Mouse (Mus musculus): ENCODE results near the gene Rxrg. TPM values are rescaled to one million over a fixed set of nuclear protein-coding genes. Genes with fewer than 3 reads are reported as not detected.

Rxrg gene
- 10 to 100 TPM; 62.7 to 85.3 (median 66.2) TPM for total RNA-seq (2022)

DNA sequence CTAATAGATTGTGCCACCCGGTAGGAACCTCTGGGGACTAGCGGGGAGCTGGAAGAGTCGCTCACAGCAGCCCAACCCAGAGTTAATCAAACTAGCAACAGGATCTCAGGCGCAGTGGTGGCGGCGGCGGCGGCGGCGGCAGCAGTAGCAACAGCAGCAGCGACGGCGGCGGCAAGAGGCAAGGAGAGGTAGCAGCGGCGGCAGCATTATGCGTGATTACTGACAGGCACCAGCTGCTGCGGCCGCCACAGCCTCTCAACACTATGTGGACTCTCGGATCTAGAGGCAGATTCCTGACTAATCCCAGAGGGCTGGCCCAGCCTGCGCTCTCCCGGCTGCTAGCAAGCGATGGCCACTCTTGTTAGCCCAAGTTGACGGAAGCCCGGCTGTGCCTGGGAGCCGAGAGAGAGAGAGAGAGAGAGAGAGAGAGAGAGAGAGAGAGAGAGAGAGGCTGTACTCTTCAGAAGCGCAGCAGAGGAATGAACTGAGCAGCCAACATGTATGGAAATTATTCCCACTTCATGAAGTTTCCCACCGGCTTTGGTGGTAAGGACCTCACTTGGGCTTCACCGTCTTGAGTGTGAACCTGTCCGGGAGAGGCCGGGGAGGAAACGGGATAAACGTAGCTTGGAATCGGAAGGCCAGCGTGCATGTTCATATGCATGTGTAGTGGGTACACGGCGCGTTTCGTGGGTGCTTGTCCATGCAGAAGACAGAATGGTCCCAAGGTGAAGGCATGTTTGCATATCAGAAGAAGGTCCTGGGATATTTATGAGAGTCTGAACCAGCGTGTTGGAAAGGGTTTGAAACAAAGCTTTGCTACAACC lies at the start of gene Rxrg:
Gene Rxrg, plus strand, starts transcription at position 130 of the 827 bp plus-strand sequence.
- DNase-seq (ENCODE audit: low spot score): peak; percentile 13

DNA sequence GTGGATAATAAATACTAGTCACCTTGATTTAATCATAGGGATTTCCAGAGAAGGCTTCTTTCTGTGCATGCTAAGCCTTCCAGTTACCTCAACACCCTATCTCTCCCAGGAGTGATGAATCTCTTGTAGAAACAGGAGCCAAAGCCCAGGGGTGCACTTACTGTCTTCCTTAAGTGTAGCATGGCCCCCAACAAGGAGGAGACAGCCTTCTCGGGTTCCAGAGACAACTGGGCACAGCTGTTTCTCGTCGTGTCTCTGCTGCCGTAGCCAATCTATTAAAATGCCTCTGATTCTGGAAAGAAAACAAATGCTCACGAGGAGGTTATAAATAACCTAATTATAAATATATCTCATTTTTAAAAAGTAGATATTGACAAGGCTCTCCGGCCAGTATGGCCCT lies 48.9 kb upstream of the Rxrg start:
- DNase-seq (ENCODE audit: low spot score): no peak

DNA sequence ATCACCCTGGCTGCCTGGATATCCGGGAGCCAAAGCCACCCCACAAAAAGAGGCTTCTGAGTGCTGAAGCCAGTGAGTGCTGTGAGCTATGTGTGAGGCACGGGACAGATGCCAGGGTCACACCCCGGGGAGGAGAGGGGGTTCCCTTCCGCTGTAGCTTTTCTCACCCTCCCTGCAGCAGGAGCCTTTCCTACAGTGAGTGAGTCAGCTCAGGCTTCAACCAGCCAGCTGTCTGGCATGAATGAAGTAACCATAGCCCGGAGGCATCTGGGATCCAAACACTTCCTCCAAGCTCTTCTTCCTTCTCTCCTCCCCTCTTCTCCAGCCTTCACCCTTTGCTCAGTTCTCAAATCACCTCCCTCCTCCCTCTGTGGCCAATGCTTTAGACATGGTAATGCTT lies 46.6 kb upstream of the Rxrg start:
- no peak for DNase-seq (ENCODE audit: low spot score)

- DNase-seq (ENCODE audit: low spot score): no peak
Observed at GRCm38 (mm10) chr1:167553959-167554526, 44.1 kb upstream of the Rxrg start.

GRCm38 (mm10) chr1:167566571-167566970 lies 31.6 kb upstream of the Rxrg start:
- no peak for DNase-seq (ENCODE audit: low spot score)

- no peak for DNase-seq (ENCODE audit: low spot score)
Observed at GRCm38 (mm10) chr1:167579131-167579530, 19.1 kb upstream of the Rxrg start.

DNA sequence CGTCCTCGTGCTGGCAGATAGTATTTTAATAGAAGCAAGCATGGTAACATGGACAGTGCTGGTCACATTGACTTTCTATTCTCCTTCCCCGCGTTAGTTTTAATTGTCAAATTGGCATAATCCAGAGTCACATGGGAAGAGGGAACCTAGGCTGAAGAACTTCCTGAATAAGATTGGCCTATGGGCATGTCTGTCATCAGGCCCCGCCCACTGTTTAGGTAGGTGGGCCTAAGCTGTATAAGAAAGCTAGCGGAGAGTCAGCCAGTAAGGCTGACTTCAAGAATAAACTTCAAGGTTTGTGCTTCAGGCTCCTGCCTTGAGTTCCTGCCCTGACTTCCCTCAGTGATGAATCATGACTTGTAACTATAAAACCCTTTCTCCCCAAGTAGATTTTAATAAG lies 15.0 kb upstream of the Rxrg start:
- no peak for DNase-seq (ENCODE audit: low spot score)

- DNase-seq (ENCODE audit: low spot score): no peak
Observed at GRCm38 (mm10) chr1:167583888-167584287, 14.3 kb upstream of the Rxrg start.

DNA sequence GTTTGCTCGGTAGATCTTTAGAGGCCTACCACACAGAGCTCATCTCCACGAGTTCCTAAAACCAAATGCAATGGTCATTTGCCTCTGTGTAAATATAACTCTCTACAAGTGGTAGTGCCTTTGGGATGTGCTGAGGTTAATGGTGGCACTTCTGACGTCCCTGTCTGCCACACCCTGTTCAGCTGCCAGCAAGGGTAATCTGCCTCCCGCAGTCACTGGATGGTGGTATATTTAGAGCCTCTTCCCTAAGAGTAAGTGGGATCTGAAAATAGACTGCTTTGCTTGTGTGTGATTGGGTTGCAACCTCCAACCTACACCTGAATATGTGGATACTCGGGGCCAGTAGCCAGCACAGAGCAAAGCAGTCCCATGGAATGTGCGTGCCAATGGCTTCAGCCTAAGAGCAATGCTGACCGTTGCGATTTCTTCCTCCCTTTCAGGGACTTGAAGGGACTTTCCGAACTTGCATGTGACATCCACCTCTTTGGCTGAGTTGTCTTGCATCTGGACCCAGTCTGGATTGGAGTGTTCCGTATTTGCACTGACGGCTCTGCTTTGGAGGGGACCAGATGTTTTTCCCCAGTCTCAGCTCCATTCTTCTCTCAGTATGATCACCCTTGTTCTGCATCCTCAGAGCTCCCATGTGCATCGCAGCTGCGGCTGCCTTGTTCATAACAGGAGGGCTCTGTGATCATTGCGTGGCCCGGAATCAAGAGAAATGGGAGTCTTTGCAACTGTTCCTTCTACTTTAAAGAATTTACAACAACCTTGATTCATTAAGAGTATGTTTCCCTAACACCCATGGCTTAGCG lies 9.2 kb upstream of the Rxrg start:
- DNase-seq (ENCODE audit: low spot score): peak; percentile 7

- DNase-seq (ENCODE audit: low spot score): no peak
Observed at GRCm38 (mm10) chr1:167592175-167592574, 6.0 kb upstream of the Rxrg start.

GRCm38 (mm10) chr1:167599211-167599735 lies 1.1 kb downstream of the Rxrg start:
- no peak for DNase-seq (ENCODE audit: low spot score)

DNA sequence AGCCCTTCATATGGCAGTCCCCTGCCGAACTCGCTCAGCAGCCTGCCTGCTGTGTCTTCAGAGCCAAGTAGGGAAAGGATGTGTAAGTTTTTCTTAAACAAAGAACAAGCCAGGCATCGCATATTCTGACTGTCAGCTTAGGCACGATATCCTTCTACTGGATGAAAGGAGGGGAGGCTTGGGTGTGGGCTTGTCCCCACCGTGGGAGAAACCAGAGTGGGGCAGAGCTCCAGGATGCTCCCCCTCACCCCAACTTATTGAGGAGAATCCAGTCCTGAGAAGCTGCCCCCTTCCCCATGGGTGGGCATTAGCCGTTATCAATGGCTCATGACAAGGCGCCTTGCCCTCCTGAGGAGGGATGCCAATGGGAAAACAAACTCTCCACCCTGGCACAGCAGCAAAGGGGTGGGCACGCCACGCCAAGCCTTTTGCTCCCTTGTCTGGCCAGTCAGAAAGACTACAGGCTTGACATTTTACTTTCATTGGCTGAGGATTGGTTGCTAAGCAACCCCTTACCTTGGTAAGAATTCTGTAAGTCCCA lies 10.1 kb downstream of the Rxrg start:
- no peak for DNase-seq (ENCODE audit: low spot score)

DNA sequence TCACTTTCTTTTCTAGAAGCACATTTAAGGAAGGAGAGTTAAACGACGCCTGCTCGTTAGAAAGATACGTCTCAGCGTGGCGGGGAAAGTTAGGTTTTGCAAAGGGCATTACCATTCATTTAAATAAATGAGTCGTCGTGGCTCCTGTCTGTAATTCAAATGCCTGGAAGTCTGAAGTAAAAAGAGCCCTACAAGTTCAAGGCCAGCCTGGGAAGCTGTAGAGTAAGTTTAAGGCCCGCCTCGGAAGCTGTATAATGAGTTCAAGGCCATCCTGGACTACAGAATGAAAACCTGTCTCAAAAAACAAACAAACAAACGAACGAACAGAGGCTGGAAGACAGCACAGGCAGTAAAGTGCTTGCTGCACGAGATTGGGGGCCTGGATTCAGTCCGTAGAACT lies 18.9 kb downstream of the Rxrg start:
- no peak for DNase-seq (ENCODE audit: low spot score)

DNA sequence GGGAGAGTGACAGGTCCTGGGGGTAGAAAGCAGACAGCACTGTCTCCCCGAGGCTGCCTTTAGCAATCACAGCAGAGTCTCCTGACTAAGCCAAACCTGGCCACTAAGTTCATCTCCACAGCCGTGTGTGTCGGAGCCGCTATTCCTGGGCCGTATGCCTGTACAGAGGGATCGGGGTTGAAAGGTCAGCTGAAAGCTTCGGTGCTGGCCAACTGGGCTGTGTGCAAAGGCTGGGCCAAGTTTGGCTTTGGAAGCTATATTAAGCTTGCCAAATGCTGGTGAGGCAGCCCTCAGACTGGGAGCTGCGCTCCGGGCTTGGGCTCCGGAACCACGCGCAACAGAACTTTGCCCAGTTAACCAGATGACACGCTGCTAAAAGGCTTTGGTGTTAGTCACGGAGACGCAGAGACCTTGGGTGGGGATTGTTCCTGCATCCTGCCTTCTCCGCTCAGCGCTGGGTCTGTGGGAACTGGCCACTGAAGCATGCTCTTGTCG lies 19.9 kb downstream of the Rxrg start:
- DNase-seq (ENCODE audit: low spot score): peak; percentile 67

DNA sequence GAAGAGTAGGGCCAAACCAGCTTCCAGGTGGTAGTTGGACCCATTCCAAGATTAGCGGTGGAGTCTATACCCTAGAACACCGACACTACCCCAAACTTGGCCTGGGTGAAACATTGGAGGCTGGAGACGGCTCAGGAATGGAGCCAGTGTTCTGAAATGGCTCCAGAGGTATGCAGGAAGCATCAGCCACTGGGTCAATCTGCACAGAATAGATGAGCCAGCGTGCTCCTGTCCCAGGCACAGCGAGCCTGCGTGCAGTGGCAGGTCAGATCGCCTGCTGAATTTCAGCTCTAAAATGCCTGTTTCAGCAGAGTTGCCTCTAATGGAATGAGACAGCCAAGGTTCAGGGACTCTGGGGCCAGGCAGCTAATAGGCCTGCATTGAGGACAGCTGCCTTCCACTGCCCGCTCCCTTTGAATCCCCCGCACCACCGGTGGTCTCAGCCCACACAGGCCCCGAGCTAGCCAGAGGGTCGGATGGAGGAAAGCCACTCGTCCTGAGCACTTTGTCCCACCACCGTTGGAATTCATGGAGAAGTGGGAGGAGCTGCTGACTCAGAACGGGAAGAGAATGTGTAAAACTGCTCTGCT lies 22.1 kb downstream of the Rxrg start:
- no peak for DNase-seq (ENCODE audit: low spot score)

DNA sequence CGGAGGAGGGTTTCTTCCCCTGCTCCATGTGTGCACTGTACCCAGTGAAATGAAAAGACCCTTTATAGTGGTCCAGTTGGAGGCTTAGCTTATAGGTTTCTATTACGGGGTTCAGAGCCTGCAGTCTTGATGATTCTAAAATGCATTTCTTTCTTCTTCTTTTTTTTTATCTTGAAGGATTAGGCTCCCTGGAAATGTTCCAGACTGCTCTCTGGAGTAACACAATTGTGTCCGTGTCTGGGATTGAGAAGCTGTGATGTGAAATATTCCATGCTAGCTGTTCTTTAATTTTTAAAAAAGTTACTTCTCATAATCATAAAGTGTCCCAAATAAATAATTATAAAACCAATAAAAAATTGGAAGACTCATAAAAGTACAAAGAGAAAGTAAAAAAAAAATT lies 26.9 kb downstream of the Rxrg start:
- no peak for DNase-seq (ENCODE audit: low spot score)

DNA sequence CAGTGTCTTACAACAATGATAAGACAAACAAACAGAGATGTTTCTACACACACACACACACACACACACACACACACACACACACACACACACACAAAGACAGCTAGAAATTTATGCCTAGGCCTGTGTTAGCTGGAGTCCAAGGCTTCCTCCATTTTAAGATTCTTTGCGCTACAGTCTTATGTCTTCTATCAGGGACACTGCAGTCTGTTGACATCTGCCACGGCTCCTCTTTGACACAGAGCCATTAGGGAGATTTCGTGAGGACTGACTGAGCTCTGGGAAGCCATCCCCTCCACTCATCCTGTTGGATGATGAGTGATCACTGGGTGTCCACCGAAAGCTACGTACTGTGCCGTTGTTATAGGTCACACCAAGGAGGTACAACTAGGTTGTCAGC lies 33.6 kb downstream of the Rxrg start:
- no peak for DNase-seq (ENCODE audit: low spot score)

- no peak for DNase-seq (ENCODE audit: low spot score)
Observed at GRCm38 (mm10) chr1:167635702-167636101, 37.5 kb downstream of the Rxrg start.

DNA sequence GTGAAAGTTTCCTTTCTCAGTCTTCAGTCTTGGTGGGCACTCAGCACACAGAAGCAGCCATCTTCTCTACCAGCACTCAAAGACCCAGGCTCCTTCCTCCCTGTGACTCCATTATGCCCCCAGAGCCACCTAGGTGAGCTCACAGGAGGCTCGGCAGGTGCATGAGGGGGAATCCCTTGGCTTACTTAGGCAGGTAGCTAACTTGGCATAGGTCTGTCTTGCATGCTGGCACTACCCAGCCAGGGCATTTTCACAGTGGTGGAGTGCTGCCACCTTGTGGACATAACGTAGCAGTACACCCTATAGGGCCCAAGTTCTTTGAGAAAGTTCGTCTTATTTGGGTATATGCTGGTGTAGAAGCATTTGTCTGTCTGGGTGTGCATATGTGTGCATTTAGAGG lies 38.8 kb downstream of the Rxrg start:
- peak; percentile 54 for DNase-seq (ENCODE audit: low spot score)

GRCm38 (mm10) chr1:167638053-167638452 lies 39.9 kb downstream of the Rxrg start:
- no peak for DNase-seq (ENCODE audit: low spot score)

DNA sequence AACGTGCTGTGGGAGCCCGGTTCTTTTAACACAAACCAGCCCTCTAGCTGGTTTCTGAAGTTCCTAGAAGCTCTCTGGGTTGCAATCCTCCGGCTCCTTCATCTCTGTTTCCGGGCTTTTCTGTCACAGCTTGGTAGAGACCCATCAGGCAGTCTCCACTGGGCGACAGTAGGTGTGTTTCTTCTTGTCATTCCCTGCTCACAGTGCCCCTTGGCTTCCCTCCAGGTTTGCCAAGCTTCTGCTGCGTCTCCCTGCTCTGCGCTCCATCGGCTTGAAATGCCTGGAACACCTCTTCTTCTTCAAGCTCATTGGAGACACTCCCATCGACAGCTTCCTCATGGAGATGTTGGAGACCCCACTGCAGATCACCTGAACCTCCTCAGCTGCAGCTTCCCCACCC lies 40.7 kb downstream of the Rxrg start:
- no peak for DNase-seq (ENCODE audit: low spot score)

Measured in heart, adult 8-10 months (tissue).